Mouse (Mus musculus) kidney, postnatal 36 days (tissue): Measurements from ENCODE around the gene Iqcc.

Experiments
- DNase-seq, 2 experiments: peaks; one replicate each; pipeline ENCODE4 v3.0.0; 2021 to 2022; ENCODE audit warnings: mixed read lengths in 2 of 2

Iqcc gene

GRCm38 (mm10) chr4:129576863-129577491 lies 41.9 kb downstream of the Iqcc start:
- peak; percentile 84 to 89 for DNase-seq

- peak; percentile 39 to 48 for DNase-seq
These were observed 43.6 kb downstream of the Iqcc start for GRCm38 (mm10) chr4:129575171-129575844.

DNA sequence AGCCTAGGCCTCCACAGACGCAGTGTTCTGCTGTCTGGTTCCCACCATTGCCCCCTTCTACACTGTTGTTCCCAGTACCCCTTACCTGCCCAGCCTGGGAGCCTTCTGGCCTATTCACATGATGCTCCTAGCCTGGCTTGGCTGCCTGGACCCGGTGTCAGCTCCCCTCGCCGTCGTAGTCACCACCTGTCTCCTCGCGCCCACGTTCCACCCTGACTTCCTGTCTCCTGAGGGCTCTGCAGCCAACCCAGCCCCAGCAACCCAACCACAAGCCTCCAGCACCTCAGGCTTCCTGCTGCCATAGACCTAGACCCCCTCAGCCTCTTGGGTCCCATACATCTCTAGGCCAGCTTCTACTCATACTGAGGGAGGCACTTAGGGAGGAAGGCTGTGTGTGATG lies 45.5 kb downstream of the Iqcc start, which contains the start of gene Lck:
Lck (minus strand) TSS at position 212 of the 400 bp plus-strand sequence.
- DNase-seq, result no peak

DNA sequence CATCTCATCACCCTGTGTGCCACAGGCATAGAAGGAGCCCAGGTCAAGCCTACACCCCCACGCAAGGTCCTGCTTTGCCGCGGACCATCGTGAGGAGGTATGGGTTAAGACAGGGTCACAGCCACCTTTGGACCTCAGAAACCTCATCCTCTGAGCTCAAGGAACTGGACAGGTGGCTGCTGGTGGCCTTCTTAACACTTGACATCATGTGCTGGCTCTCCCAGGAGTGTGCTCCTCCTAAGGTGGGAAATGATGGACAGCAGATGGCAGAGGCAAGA lies 45.9 kb downstream of the Iqcc start:
- DNase-seq, result no peak

- DNase-seq, result peak; percentile 29 to 62
These were observed 46.4 kb downstream of the Iqcc start for GRCm38 (mm10) chr4:129572236-129573092.

DNA sequence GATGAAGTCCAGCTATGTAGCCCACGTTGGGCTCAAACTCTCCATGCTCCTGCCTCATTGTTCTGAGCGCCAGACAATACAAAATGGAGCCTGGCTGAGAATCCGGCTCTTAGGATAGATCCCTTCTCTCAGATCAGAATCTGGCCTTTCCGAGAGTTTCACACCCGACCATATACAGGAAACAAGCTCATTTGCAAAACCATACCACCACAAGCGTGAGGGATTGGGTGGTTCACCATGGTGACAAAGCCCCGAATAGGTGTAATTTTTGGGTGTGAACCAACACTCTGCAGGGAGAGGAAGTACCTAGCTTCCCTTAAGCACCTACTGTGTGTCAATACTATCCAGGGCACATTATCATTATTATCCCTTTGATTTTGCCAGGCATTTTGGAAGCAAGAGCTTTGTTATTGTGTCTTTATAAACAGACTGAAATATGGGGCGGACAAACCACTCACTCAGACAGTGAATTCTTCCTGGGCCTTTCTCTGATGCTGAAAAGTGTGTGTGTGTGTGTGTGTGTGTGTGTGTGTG lies 47.3 kb downstream of the Iqcc start:
- DNase-seq, result no peak

- DNase-seq, result no peak
These were observed 48.9 kb downstream of the Iqcc start for GRCm38 (mm10) chr4:129570028-129570427.

DNA sequence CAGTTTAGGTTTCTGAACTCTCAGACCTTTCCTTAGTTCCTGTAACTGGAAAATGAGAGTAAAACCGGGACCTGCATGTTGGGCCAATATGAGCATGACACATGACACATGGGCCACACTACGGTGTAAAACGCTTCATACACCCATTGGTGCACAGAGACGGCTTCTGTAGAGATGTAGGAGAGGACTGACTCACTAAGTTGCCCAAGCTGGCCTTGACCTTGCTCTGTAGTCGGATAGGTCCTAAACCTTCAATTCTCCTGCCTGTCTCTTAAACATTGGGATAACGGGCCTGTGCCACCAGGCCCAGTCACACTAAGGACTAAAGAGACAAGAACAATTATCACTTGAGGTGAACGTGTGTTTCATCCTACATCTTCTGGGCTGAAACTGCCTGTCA lies 50.5 kb downstream of the Iqcc start:
- DNase-seq, result no peak

DNA sequence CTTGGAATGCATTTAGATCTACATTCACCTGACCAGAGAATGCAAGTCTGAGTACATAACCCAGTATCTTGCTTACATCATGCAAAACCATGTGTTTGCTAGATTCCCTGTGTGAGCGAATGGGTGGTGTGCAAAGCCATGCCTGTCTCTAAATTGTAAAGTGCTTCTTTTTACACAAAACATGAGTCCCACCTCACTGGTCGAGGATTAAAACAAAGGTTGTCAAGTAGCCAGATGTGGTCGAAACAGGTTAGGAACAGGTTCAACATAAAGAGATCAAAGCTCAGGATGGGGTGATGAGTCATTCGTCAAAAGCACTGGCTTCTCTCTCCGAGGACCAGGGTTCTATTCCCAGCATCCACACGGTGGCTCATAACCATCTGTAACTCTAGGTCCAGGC lies 53.8 kb downstream of the Iqcc start:
- DNase-seq, result no peak
